Mouse (Mus musculus) myocyte (in vitro differentiated cells): Measurements from ENCODE around the gene Phf11a.
"Not testable (repeated sequence)": the region's sequence is repeated elsewhere in the genome, so short reads cannot be mapped to it uniquely, and the experiment has no call there.

Source experiments
- CEBPB ChIP-seq: IDR thresholded peaks from 2 replicates; pipeline ENCODE4 v1.6.1; 2011; ENCODE audit warnings: mild to moderate bottlenecking, moderate library complexity; ENCODE audit not compliant: poor library complexity, insufficient read depth, severe bottlenecking
- E2F4 ChIP-seq: IDR thresholded peaks from one replicate; pipeline ENCODE4 v1.6.1; 2011; ENCODE audit warnings: mild to moderate bottlenecking, control low read depth, moderate library complexity; ENCODE audit not compliant: insufficient read depth

DNA sequence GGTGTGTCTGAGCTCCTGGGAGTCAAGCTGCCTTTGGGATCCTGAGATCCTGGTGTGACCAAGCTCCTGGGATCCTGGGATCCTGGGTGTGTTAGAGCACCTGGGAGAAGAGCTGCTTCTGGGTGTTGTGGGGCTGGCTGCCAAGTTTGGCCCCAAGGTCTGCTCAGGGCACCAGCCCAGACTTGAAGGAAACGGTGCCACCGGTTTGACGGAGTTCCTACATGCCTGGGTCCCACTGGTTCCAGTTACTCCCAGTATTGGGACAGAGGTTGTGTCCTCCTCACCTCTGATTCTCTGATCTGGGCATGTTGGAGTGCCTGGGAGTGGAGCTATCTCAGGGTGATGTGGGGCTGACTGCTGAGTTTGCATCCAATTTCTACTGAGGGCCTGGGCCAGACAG lies 21.7 kb upstream of the Phf11a start:
- not testable (repeated sequence) for TF ChIP-seq CEBPB, E2F4
